Mouse (Mus musculus): ENCODE data around the gene Mbnl1. TPM values are rescaled to one million over a fixed set of nuclear protein-coding genes. Genes with fewer than 3 reads are reported as not detected.
A peak's percentile ranks its signal among the peaks of the same experiment; 100 is the strongest.
"Not testable (repeated sequence)": the region's sequence is repeated elsewhere in the genome, so short reads cannot be mapped to it uniquely, and the experiment has no call there.

Mbnl1 gene
- 100 to 1,000 TPM; 234 to 262 TPM for total RNA-seq (2021)
- long read RNA-seq, experiment 1, partial matches to known transcripts: 30 of 52 reads
- long read RNA-seq, experiment 1, other reads (novel, unspliced or antisense): 22 of 52 reads
- long read RNA-seq, experiment 2, full-length matches to known transcripts: 3 of 69 reads
- long read RNA-seq, experiment 2, partial matches to known transcripts: 29 of 69 reads
- long read RNA-seq, experiment 2, other reads (novel, unspliced or antisense): 37 of 69 reads

- DNase-seq: no peak
Measured at GRCm38 (mm10) chr3:60472681-60473177, at the start of gene Mbnl1. Gene Mbnl1, plus strand, starts transcription at chr3:60472830.

DNA sequence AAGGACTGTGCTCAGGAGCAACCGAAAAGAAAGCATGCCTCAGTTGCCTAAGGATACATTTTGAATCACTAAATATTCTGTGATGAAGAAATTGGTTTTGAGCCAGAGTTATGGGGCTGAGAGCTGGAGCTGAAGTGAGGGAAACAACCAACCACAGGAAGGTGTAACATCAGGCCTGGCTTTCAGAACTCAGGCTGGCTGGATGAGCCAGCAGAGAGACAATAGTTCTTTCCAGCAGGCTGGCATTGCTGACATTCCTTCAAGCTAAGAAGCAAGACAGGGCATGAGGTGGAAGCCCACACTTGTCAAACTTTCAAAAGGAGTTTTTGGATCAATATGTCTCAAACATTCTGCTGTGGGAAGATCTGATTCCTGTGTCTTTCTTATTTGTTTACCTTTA is 48.5 kb upstream of the Mbnl1 start:
- no peak for DNase-seq

- DNase-seq: no peak
Measured at GRCm38 (mm10) chr3:60429049-60429448, 43.6 kb upstream of the Mbnl1 start.

DNA sequence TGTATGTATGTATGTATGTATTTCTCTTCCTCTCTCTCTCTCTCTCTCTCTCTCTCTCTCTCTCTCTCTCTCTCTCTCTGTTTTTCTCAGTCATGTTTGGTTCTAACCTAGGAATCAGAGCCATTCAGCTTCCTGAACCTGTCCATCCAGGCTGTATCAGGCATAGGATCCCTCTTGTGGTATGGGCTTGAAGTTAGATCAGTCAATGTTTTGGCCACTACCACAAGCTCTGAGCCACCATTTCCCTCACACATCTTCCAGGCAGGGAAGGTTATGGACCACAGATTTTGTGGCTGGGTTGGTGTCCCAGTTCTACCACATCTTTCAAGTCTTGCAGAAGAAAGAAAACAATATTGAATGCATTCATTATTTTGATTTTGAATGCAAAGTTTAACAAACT is 35.4 kb upstream of the Mbnl1 start:
- no peak for DNase-seq

DNA sequence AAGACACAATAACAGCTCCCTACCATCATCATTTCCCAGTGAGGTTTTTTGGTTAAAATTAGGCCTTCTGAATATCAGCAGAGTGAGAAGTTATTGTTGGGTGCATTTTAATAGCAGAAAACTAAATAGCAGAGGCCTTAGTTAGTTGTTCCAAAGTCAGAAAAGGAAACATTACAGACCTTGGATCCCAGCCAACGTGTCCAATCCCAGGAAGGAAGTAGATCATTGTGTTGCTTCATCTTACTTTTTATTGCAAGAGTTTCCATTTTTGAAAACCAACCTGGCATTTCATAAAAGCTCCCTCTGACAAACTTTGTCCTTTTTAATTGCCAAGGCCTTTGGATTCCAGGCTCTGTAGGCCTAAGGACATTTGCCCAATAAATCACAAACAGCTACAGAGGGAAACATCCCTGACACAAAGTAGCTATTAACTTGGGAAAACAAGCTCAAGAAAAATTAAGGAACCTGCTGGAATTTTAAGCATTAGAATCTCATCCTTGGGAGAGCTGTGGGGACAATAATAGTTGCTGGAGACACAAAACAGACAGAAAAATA is 34.9 kb upstream of the Mbnl1 start:
- peak; percentile 41 for DNase-seq

DNA sequence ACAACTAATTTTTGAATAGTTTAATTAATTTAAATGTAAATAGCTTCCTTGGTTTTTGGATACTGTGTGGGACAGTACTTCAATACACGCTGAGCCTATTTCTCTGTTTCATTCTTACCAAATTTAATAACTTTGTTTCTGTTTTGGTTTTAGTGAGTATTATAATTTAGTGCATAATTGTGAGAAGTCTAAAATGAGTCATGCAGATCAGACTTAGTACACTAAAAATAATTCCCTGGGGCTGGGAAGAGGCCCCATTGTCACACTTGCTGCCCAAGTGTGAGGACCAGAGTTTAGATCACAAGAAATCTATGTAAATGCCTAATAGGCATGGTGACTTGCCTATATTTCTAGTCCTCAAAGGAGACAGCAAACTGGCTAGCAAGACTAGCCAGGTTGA is 33.9 kb upstream of the Mbnl1 start:
- DNase-seq: no peak

- no peak for DNase-seq
Measured at GRCm38 (mm10) chr3:60461828-60462521, 10.7 kb upstream of the Mbnl1 start.

GRCm38 (mm10) chr3:60468667-60469066 is 4.0 kb upstream of the Mbnl1 start:
- not testable (repeated sequence) for DNase-seq

DNA sequence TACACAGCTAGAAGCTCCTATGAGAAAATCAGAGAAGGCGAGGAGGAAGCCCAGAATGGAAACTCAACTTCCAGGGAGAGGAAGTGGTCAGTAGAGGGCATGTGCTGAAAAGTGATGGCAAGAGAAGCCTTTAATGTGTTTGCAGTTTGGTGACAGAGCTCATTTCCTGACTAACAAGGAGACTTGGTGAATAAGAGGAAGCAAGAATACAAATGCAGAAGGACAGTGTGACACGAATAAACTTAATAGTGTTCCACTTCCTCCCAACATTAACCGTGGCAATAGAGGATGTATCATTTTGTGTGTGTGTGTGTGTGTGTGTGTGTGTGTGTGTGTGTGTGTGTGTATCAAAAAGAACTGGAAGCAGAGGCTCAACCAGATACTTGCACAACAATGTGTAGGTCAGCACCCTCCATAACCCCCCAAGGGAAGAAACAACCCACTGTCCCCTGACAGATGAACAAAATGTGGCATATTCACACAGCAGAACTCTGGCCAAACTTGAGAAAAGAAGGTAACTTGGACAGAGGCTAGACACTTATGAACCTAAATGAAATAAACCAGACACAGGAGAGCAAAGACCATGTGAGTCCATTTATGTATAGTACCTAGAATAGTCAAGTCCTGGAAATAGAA is 3.3 kb upstream of the Mbnl1 start:
- DNase-seq: not testable (repeated sequence)

- no peak for DNase-seq
Measured at GRCm38 (mm10) chr3:60472011-60472680, 484 bp upstream of the Mbnl1 start.

DNA sequence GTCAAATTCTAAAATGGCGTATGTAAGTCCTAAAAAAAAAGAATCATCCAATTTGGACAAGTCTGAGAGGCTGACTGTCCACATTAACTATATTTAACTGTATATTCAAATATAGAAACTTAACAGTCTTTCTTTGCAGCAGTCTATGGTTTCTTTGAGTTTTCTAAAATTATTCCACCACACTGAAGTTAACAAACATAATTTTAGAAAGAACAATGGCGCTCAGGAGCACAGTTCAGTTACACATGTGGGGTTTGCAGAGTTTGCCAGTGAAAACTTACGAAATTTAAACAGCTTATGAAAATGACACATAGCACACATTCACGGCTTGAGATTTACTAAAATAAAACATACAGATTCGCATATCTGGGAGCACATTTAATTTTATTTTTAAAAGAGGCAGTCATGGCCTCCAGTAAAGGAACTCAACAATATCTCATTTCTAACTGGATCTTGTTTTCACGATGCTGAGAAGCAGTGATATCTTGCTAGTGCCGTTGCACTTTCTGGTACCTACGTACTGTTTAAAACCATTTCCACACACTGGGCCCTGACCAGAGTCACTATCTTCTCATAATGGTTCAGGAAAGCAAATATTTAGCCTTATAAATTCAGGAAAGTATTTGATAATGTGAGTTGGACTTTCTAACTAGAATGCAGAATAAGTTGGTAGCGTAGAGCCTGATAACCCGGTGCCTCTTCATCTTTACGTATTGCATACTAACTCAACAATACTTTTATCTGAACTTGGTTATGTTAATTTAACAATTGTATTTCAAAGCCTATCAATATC is 1.4 kb downstream of the Mbnl1 start:
- DNase-seq: no peak

- DNase-seq: no peak
Measured at GRCm38 (mm10) chr3:60474654-60474972, 2.0 kb downstream of the Mbnl1 start.

- no peak for DNase-seq
Measured at GRCm38 (mm10) chr3:60475055-60475454, 2.4 kb downstream of the Mbnl1 start.

GRCm38 (mm10) chr3:60476751-60477255 is 4.2 kb downstream of the Mbnl1 start:
- DNase-seq: no peak

- DNase-seq: no peak
Measured at GRCm38 (mm10) chr3:60478433-60478832, 5.8 kb downstream of the Mbnl1 start.

DNA sequence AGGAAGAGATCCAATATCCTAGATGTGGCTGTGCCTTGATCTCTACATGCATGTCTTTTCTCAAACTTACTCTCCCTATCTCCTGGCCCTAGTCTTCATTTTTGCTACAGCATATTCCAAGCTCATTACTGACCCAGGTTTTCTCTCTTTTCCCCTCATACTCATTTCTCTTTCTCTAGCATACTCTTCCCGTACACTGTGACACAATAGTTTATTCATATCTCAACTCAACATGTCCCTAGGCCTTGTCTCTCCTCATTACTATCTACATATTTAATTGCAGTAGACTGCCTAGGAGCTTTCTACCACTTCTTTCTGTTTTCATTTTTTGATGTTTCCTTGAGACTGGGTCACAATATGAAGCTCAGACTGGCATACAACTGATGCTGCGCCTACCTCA is 8.1 kb downstream of the Mbnl1 start:
- DNase-seq: no peak

GRCm38 (mm10) chr3:60481740-60482399 is 9.2 kb downstream of the Mbnl1 start:
- DNase-seq: no peak

GRCm38 (mm10) chr3:60483305-60483704 is 10.7 kb downstream of the Mbnl1 start:
- DNase-seq: no peak

DNA sequence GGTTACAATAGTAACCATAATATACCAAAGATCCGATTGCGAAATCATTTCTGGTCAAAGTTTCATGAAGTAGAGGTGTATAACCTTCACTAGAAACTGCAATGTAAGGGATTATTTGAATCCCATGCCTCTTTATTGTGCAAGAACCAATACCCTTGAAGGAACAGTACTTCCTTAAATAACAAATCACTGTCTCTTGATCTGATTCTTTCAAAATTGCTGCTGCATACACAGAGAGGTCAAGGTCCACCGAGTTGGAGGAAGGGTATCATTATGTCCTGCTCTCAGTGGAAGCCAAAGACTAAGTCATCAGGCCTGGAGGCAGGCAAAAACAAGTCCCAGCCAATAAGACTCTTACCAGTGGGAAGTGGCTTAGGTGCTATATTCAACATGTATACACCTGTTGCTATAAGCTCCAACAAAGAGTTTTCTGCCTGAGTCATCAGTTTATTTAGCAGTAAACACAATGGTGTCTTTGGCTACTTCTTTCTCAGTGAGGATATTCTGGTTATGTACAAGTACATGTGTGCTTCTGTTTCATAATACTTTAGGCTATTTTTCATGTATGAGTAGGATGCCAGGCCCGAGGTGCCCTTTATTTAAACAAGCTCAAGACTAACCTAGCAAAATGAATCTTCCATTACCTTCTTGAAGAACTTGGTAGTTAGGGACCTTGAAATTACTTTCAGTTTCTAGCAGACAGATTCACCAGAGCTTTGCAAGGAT is 13.5 kb downstream of the Mbnl1 start:
- DNase-seq: no peak

GRCm38 (mm10) chr3:60486713-60487170 is 14.1 kb downstream of the Mbnl1 start:
- no peak for DNase-seq
